Mouse (Mus musculus): ENCODE results near the gene Fam50b.

GRCm38 (mm10) chr13:34765269-34765668 is 30.6 kb downstream of the Fam50b start:
- TF ChIP-seq CTCF (IDR thresholded peaks at IDR 0.05; ENCODE audit: low read depth) (no peak), EP300 (optimal IDR thresholded peaks at IDR 0.05) (no peak)

Data from stomach, postnatal 0 days (tissue).